Mouse (Mus musculus) heart, embryonic 16.5 days (tissue): Measurements from ENCODE around the gene Elmsan1. TPM values are rescaled to one million over a fixed set of nuclear protein-coding genes. Genes with fewer than 3 reads are reported as not detected.

ENCODE experiments used
- ATAC-seq: fragments of 200-750 bp; cut with Nextera tagmentation; replicated peaks from 2 replicates; pipeline ENCODE4 v1.8.0; 2017; ENCODE audit warnings: moderate number of reproducible peaks; ENCODE audit not compliant: insufficient read depth, low FRiP score; ENCODE audit errors: extremely low read depth
- H3K27ac ChIP-seq: fragments of 300-500 bp; sonication (generic); 2 replicates; pipeline ENCODE4 v1.5.1; 2014; ENCODE audit warnings: mild to moderate bottlenecking, low read length, control low read depth, moderate library complexity
- H3K27me3 ChIP-seq: fragments of 300-500 bp; sonication (generic); 2 replicates; pipeline ENCODE4 v1.6.1; 2014; ENCODE audit warnings: low read length, mixed read lengths; ENCODE audit not compliant: control insufficient read depth, insufficient read depth
- H3K36me3 ChIP-seq: fragments of 300-500 bp; sonication (generic); 2 replicates; pipeline ENCODE4 v1.6.1; 2014; ENCODE audit not compliant: control insufficient read depth, insufficient read depth
- H3K4me1 ChIP-seq: fragments of 300-500 bp; sonication (generic); 2 replicates; pipeline ENCODE4 v1.6.1; 2014; ENCODE audit warnings: low read length, mixed read lengths; ENCODE audit not compliant: control insufficient read depth, insufficient read depth
- H3K4me2 ChIP-seq: fragments of 300-500 bp; sonication (generic); 2 replicates; pipeline ENCODE4 v1.6.1; 2014; ENCODE audit warnings: low read depth, mild to moderate bottlenecking, control low read depth, low read length
- H3K4me3 ChIP-seq: fragments of 300-500 bp; sonication (generic); 2 replicates; pipeline ENCODE4 v1.5.1; 2014; ENCODE audit warnings: mild to moderate bottlenecking, control low read depth, low read length
- H3K9ac ChIP-seq: fragments of 300-500 bp; sonication (generic); 2 replicates; pipeline ENCODE4 v1.6.1; 2014; ENCODE audit warnings: low read length, control low read depth
- H3K9me3 ChIP-seq: fragments of 300-500 bp; sonication (generic); replicated peaks from 2 replicates; pipeline ENCODE4 v1.6.1; 2016; ENCODE audit warnings: low read length; ENCODE audit not compliant: control insufficient read depth
- WGBS: fragments of 180-500 bp; shearing (Covaris S2); extraction: QIAGEN DNeasy Blood & Tissue Kit; methylation state at CpG from one replicate; pipeline ENCODE4 v1.1.7; 2014; 5-methylcytosine and 5-hydroxymethylcytosine counted together
- polyA plus RNA-seq: library from polyadenylated mRNA; unstranded; fragments of >200 nt; fragmentation: Nextera tagmentation; extraction: Ambion mirVana; gene quantifications from 2 replicates; pipeline ENCODE4 v1.2.1, GENCODE M21; 2015

Elmsan1 gene
- polyA plus RNA-seq, 1 experiment from 2014 or later: 7.1 TPM

DNA sequence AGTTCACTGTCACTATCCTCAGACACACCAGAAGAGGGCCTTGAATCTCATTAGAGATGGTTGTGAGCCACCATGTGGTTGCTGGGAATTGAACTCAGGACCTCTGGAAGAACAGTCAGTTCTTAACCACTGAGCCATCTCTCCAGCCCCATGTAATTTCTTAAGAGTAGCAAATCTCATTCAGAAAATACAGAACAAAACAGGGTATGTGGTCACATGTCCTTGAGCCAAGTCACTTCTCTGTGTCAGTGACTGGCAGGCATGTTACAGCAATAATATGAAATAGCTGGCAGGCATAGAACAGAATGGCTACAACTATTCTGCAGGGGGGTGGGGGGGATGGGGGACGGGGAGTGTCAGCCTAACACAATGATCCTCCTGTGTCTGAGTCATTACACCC lies 118.6 kb downstream of the Elmsan1 start:
- no peaks in the 10 kb centered on the region for H3K9me3 ChIP-seq
- H3K27me3 ChIP-seq: no peaks in the 10 kb centered on the region
- no peak overlapping the region for H3K27ac ChIP-seq
- ATAC-seq: no peak
- no peak overlapping the region for H3K9ac ChIP-seq
- no peaks in the 10 kb centered on the region for H3K36me3 ChIP-seq
- H3K4me3 ChIP-seq: no peak overlapping the region
- no peaks in the 10 kb centered on the region for H3K4me1 ChIP-seq
- peak overlapping the region; percentile 78; the same call in 1 of the 2 replicates for H3K4me2 ChIP-seq
- WGBS: 58% methylated on average over 1 of the region's 1 CpGs

DNA sequence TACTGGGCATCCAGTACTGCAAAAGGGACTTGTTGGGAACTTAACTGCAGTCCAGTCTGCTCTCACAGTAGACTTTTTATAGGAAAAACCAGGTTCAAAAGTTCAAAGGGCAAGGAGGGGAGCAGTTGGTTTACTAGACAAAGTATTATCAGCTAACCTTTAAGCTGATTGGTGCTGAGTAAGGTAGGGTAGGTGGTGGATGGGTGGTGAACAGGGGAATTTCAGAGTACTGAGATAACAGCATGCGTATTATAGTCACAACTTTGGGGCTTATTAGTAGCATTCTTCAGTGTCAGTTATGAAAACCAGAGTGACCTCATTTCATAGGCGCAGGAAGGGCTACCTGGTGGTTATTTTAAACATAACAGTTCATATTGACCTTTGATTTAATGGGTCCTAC lies 119.1 kb downstream of the Elmsan1 start:
- no peak for ATAC-seq
- Histone ChIP-seq H3K27ac (no peak overlapping the region), H3K9ac (no peak overlapping the region), H3K4me3 (no peak overlapping the region), H3K27me3 (no peaks in the 10 kb centered on the region), H3K4me1 (no peaks in the 10 kb centered on the region), H3K36me3 (no peaks in the 10 kb centered on the region), H3K9me3 (no peaks in the 10 kb centered on the region), H3K4me2 (no peak overlapping the region)
- WGBS: 92% methylated on average over 2 of the region's 2 CpGs

Other genes with a start within 250 kb of the Elmsan1 start
- not detected in 2 replicates for gene Heatr4, start 234.0 kb downstream of the Elmsan1 start, polyA plus RNA-seq
- gene Acot2, start 231.0 kb downstream of the Elmsan1 start, polyA plus RNA-seq: 75.6 and 85.0 TPM in 2 replicates
- 31.0 and 34.0 TPM in 2 replicates for gene Acot1, start 209.4 kb downstream of the Elmsan1 start, polyA plus RNA-seq
- gene Acot4, start 180.5 kb downstream of the Elmsan1 start, polyA plus RNA-seq: 0.66 and 0.96 TPM in 2 replicates
- not detected in 2 replicates for gene Gm49366, start 179.9 kb downstream of the Elmsan1 start, polyA plus RNA-seq
- gene Acot3, start 166.7 kb downstream of the Elmsan1 start, polyA plus RNA-seq: 0.70 and 0.92 TPM in 2 replicates
- gene Acot5, start 149.6 kb downstream of the Elmsan1 start, polyA plus RNA-seq: 0.14 and 0.22 TPM in 2 replicates
- gene Acot6, start 118.2 kb downstream of the Elmsan1 start, polyA plus RNA-seq: 0.85 and 1.3 TPM in 2 replicates
- gene Dnal1, start 104.5 kb downstream of the Elmsan1 start, polyA plus RNA-seq: 3.5 and 4.0 TPM in 2 replicates
- gene Pnma1, start 70.4 kb downstream of the Elmsan1 start, polyA plus RNA-seq: 0.59 and 0.60 TPM in 2 replicates
- gene Ptgr2, start 66.4 kb upstream of the Elmsan1 start, polyA plus RNA-seq: 98.0 and 103 TPM in 2 replicates
- gene Zfp410, start 98.0 kb upstream of the Elmsan1 start, polyA plus RNA-seq: 54.0 and 54.5 TPM in 2 replicates
- gene Coq6, start 142.8 kb upstream of the Elmsan1 start, polyA plus RNA-seq: 94.2 and 95.2 TPM in 2 replicates
- 8.1 and 8.2 TPM in 2 replicates for gene Fam161b, start 143.0 kb upstream of the Elmsan1 start, polyA plus RNA-seq
- 37.1 and 38.9 TPM in 2 replicates for gene Entpd5, start 190.1 kb upstream of the Elmsan1 start, polyA plus RNA-seq
- gene Bbof1, start 190.2 kb upstream of the Elmsan1 start, polyA plus RNA-seq: 2.5 and 2.6 TPM in 2 replicates
- 21.1 and 25.1 TPM in 2 replicates for gene Rnf113a2, start 198.3 kb upstream of the Elmsan1 start, polyA plus RNA-seq
- 70.3 and 72.9 TPM in 2 replicates for gene Aldh6a1, start 232.1 kb upstream of the Elmsan1 start, polyA plus RNA-seq
- 16.2 and 18.1 TPM in 2 replicates for gene Lin52, start 232.5 kb upstream of the Elmsan1 start, polyA plus RNA-seq